Mouse (Mus musculus) heart, adult 8-10 months (tissue): ENCODE data around the gene Ap2b1. TPM values are rescaled to one million over a fixed set of nuclear protein-coding genes. Genes with fewer than 3 reads are reported as not detected.
A peak's percentile ranks its signal among the peaks of the same experiment; 100 is the strongest.
"Not testable (repeated sequence)": the region's sequence is repeated elsewhere in the genome, so short reads cannot be mapped to it uniquely, and the experiment has no call there.

Experiments used
- DNase-seq: peaks from one replicate; pipeline ENCODE4 v3.0.0; 2022; ENCODE audit warnings: low spot score
- total RNA-seq, 4 experiments: library from RNA; stranded (reverse); gene quantifications; 2 replicates each; pipeline ENCODE4 v1.2.4; 2022

Gene Ap2b1
- total RNA-seq, 4 experiments from 2014 or later: 34.1 to 46.5 (median 36.9) TPM

DNA sequence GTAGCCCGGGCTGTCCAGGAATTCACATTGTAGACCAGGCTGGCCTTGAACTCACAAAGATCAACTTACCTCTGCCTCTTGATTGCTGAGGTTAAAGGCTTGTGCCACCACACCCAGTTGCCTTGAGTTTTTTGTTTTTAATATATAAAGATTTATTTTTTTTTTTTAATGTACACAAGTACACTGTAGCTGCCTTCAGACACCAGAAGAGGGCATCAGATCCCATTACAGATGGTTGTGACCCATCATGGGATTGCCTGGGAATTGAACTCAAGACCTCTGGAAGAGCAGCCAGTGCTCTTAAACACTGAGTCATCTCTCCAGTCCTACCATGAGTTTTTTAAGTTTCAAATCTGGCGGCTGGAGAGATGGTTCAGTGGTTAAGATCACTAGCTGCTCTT lies 2.6 kb downstream of the Ap2b1 start:
- DNase-seq: no peak

DNA sequence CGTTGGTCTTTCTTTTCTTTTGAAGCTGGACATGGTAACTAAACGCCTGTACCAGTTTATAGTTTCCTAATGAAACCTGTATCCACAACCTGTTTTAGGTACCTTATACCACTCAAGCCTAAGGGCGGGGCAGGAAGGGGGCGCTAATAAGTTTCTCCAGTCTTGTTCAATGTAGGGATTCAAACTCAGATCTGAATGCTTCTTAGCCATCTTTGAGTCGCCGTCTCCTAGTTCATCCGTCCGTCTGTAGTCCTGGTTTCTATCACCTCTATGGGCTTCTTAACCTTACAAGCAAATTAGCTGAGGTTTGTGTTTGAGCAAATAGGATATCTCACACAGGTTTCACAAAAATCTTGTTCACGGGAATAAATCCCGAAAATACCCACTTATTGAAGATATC lies 3.3 kb downstream of the Ap2b1 start:
- no peak for DNase-seq

DNA sequence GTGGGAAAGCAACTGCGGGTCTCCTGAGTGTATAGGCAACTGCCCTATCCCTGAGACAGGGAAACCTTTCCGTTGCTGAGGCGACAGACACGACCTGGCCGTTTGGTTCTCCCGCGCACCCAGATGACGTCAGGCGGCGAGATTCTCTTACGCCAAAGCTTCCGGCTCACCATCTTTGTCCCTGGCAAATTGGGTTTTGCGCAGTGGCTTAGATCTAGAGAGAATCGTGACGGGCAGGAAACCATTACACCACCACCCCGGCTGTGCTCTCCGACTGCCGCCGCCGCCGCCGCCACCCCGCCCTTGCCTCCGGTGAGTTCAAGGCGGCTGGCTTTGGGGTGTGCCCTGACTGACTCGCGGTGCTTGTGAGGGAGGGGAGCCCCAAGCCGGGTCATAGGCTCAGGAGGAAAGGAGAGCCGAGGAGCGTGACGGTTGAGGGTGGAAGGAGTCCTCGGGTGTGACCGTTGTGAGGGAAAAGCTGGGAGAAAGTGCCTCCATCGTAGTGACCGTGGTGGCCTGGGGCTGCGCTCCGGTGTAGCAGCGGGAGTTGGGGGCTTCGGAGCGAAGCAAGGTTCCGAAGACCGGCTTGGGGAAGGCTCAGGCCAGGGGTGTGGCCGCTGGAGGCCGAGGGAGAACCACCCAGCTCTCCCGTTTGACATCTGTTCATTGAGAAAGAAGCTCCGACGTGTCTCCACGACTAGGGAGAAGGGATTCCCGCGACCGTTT lies 3.9 kb downstream of the Ap2b1 start, which contains the start of gene Pex12:
Gene Pex12 (minus strand): TSS at position 61 of the 726 bp plus-strand sequence.
- DNase-seq: peak; percentile 93

DNA sequence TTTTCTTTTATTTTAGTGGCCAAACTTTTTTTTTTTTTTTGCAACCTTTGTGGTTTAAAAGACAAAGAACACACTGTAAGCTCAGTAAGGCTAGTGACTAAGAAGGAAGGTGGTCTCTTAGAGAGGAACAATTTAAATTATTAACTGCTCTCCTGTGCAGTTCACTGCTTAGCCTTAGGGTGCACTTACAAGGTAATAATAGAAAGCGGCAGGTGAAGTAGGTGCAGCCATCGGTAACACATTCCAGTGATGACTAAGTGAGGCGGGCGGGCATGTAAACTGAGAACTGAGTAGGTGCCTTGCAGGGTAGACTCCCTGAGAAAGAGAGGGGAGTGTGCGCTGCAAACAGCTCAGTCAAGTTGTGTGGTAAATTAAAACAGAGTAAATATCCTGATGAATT lies 4.9 kb downstream of the Ap2b1 start:
- DNase-seq: no peak

DNA sequence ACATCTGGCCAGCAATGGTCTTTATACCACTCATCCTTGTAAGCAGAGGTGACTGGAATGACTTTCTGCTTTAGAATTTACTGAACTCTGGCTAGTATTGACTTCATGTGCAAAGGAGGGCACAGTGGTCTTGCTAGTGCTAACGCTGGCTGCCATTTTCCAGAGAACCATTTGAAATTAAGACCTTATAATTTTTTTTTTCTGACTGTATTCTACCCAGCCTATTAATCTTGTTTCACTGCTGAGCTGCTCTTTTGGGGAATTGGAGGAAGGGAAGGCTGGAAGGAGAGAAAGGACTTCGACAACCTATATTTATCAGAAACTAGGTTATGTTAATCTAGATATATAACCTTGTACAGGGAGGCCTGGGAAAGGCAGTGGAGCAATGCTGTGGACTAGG lies 5.7 kb downstream of the Ap2b1 start:
- DNase-seq: no peak

DNA sequence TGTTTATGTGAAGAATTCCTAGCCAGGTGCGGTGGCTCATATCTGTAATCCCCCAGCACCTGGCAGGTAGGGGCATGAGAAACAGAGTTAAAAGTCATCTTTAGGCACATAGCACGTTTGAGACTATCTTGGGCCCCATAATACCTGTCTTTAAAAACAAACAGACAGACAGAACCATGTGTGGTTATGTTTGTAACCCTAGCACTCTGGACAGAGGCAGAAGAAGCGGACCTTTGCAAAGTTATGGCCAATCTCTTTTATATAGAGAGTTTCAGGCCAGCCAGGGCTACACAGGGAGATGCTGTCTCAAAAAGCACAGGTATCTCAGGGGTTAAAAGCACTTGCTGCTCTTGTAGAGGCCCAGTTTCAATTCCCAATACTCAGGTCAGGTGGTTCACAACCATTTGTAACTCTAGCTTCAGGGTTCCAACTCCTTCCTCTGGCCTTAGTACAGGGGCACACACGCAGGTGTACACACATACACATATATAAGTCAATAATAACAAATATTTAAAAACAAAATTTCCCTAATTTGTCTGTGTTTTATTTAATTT lies 8.0 kb downstream of the Ap2b1 start:
- no peak for DNase-seq

DNA sequence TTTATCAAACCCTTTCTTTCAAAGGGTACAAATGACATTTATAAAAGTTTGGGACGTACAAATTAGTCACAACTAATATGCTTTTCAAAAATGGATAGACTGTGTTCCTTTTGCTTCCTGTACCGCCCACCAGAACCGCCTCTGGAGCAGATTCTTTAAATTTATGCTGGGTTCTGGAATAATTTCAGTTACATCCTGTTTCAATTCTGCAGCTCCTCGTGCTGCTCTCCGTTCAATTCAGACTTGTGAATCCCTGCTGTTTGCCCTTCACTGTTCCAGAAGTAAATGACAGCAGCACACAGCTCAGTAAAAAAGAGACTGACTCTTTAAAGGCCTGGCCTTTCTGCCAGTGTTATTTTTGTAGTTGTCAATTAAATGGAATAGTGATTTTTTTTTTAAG lies 13.6 kb downstream of the Ap2b1 start:
- no peak for DNase-seq

DNA sequence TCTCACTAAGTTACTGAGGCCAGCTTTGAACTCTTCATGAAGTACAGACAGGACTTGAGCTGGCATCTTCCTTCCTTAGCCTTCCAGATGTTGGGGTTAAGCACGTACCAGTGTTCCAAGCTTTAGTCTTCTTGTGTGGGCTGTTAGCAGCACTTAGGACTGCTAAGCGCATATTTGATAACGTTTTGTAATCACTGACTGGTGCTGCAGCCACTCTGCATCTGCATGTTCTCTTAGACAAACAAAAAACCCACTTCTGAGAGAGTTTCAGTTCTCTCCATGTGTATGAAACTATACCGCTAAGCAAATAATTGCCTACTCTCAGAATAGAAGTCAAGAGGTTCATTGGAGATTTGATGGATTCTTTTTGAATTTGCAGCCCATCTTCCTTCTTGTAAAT lies 20.2 kb downstream of the Ap2b1 start:
- DNase-seq: no peak

DNA sequence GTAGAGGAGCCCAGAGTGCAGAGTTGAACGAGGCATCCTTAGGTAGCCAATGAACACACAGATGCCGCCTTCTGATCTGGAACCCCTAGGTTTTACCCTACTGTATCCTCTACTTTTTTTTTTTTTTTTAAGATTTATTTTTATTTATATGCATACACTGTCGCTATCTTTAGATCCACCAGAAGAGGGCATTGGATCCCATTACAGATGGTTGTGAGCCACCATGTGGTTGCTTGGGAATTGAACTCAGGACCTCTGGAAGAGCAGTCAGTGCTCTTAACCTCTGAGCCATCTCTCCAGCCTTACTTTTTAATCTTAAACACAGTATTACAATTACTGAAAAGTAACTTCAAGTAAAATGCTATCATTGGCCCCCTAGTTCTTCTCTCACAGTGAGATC lies 27.9 kb downstream of the Ap2b1 start:
- DNase-seq: not testable (repeated sequence)

DNA sequence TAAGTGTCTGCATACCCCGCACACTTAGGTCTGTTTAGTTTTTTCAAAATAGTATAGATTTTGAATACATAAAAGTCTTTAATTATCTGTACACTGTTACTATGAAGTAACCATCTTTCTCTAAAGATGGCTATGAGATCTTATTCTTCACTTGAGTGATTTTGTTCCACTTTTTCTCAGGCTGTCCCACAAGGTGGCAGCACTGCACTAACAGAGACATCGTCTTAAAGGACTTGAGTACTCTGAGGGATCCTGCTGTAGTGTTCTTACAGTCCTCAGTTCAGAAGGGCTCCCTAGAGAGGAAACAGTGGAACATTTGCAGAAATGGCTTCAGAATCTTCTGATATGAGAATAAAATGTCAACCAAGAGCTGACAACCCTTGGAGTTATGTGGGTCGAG lies 28.6 kb downstream of the Ap2b1 start:
- peak; percentile 23 for DNase-seq

DNA sequence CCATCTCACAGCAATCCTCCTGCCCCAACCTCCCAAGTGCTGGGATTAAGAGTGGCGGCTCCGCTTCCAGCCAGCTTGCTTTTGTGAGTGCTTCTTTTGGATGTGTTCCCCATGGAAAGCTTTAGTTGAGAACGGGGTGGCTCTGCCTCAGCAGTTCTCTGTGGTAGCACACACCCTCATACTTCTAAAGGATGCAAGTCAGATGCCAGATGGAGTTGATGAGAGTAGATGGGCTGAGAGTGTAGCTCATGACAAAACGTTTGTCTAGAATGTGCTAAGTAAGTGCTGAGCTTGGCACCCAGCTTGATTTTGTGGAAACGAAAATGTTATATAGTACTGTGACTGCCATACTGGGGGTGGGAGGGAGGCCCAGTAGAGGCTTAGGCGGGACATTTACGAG lies 37.0 kb downstream of the Ap2b1 start:
- DNase-seq: no peak

DNA sequence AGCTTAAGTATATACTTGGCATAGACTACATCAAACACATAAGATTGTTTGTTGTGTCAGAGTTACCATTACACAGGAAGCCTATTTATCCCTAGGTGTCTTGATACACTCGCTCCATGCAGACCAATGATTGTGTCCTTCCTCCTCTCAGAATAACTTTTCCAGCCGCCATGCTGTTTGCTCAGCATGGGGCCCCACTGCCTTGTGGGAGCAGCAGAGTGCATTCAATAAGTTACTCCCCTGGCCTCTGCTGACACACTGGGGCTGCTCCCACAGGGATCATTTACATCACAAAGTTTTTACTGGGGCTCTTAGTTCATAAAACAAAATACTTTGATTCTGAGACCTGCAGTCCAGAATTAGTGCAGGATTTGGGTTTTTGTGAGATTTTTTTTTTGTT lies 40.9 kb downstream of the Ap2b1 start:
- no peak for DNase-seq

DNA sequence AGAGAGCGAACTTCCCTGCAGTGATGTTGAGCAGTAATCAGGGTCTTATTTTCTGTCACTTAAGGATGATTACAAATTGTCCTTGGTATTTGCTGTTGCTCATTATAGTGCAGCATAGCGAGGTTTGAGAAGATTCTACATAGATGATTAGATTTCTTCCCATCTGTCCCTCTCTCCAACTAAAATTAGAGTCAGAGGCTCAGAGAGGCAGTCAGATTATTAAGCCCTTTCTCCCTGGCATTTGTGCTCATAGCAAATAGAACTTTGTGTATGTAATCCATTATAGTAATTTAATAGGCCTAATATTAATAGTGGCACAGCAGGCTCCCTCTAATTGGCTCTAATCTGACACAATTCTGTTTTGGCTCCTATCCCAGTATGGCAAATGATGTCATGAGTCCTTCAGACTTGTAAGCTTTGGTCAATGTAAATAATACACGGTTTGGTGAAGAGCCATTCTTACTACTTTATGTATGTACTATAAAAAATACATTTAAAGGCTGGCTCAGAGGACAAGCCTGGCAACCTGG lies 43.0 kb downstream of the Ap2b1 start:
- no peak for DNase-seq

DNA sequence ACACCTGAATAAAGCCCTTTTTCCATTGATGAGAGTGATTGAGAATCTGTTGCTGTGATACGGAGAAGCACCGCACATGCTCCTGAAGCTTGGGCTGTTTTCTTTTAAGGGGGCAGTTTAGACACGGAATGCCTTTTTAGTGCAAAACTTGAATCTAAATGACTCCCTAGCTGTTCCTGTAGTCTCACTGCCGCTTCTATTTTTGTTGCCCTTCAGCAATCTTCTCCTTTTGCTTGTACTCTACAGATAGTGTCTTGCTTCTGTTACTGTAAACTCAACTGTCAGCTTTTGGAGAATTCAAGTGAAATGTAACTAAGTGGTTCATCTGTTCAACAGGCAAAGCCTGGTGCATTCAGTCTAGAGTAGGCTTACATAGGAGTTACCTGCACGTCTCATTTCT lies 56.6 kb downstream of the Ap2b1 start:
- DNase-seq: no peak

DNA sequence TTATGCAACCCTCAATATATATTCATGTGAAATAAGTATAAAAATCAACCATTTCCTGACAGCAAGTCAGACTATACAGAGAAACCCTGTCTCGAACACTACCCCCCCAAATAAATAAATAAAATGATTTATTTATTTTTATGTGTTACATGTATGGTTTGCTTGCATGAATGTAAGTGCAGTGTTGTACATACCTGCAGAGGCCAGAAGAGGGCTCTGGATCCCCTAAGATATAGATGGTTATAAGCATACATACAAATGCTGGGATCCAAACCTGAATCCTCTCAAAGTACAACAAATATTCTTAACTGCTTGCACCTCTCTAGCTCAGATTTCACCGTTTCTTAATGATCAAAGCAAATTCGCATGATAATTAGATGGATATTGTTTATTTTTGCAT lies 58.6 kb downstream of the Ap2b1 start:
- peak; percentile 12 for DNase-seq

DNA sequence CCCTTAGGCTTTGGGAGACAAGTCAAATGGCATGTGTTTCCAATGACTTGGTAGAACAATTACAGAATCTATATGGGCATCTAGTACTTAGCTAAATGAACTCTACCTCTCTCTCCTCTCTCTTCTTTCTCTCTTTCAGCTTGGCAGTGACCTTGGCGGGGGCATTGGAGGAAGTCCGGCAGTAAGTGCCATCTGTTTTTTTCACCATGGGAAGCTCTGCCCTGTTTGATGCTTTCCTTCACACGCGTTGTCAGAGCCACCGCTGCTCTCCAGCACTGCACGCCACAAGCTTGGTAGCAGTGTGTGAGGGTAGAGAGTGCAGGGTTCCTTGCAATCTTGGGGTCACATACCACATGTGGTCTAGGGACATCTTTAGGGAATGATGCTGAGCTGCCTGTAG lies 65.8 kb downstream of the Ap2b1 start:
- no peak for DNase-seq

DNA sequence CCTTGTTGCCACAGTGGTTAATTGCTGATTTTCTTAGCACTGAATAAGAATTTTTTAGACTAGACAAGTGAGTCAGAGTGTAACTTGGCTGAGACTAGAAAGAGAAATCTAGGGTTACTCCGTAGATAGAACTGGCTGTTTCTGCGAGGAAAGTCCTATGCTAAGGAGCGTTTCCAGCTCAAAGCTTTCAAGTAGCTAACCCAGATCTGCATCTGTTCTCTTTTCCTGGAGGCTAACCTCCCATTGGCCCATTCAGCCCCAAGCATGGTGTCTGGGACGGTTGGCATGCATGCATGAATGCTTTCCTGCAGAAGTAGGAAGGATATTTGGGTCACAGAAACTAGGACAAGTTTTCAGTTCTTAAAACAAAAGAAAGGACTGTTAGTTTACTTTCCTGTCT lies 72.4 kb downstream of the Ap2b1 start:
- DNase-seq: no peak

DNA sequence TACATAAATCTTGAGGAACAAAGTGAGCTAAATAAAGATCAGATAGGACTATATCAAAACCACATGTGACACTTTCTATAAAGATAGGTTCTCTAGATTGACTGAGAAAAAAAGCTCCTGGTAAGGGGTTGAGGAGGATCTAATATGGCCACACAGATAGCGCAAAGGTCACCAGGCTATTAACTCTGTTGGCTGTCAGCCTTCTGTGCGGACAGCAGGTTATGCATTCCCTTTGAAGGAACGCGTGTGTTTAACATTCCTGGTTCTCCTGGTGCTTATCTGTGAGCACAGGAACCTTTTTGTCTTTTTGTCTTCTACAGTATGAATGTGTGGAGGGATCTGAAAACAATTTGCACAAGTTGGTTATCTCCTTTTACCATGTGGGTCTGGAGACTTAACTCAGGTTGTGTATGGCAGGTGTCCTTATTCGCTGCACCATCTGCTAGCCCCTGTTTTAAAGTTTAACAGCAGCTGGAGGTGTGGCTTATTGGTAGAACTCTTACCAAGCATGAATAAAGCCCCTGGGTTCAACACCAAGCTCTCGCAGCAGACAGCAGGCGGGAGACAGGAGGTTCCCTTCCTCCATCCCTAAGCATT lies 81.0 kb downstream of the Ap2b1 start:
- DNase-seq: no peak

DNA sequence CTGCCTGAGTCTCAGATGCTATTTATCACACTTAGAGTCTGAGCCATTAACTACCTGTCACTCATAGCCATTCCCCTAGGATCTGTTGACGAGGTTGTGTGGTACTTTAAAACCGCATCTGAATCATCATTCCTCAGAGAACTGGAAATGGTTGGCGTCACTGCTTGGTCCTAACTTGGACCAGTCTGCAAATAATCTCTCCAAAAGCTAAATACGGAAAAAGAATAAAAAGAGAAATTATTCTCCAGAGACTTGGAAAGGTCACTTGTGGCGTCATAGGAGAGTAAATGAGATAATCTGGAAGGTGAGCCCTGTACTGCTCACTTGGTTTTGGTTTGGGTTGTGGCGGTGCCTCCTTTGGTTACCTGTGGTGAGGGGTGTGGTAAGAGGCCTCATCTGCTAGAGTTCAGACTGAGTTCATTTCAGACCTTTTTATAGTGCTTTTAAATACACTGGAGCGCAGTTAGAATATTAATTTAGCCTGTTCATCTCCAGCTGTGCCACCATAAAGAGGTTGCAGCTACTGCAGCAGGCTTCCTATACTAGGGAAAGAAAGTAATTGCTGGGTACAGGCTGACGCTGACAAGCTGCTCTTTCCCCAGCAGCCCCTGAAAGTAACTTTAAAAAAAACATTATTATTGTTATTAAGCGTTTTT lies 84.2 kb downstream of the Ap2b1 start:
- no peak for DNase-seq

DNA sequence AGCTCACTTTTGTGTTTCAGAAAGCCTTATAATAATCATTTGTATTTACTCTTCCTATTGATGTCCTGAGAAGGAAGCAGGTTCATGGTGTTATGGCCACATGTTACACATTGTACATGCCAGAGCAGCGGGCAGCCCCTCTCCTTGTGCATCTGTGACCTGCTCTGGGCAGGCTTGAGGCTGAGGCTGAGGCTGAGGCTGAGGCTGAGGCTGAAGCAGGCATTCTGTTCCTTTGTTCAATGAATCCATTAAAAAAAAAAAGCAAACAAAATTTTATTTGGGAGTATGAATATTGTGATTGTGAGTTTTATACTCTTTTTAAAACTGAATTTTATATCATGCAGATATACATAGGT lies 84.7 kb downstream of the Ap2b1 start:
- DNase-seq: no peak

DNA sequence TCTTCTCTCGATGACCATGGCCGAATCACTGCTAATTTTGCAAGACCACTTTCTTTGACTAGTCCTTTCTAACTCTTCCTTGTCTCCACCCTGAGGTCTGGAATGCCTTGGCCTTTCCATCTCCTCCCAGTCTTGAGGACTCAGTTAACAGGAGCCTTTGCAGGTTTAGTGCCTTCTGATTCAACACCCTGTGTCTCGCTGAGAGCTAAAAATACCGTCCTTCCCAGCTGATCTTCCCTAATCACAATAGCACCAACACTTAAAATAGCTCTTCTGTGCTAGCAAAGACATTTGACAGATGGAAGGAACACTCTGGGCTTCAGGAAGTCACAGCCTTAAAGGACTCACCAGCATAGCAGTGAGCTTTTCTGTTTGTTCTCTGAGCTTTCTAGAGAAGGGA lies 94.2 kb downstream of the Ap2b1 start:
- peak; percentile 53 for DNase-seq

DNA sequence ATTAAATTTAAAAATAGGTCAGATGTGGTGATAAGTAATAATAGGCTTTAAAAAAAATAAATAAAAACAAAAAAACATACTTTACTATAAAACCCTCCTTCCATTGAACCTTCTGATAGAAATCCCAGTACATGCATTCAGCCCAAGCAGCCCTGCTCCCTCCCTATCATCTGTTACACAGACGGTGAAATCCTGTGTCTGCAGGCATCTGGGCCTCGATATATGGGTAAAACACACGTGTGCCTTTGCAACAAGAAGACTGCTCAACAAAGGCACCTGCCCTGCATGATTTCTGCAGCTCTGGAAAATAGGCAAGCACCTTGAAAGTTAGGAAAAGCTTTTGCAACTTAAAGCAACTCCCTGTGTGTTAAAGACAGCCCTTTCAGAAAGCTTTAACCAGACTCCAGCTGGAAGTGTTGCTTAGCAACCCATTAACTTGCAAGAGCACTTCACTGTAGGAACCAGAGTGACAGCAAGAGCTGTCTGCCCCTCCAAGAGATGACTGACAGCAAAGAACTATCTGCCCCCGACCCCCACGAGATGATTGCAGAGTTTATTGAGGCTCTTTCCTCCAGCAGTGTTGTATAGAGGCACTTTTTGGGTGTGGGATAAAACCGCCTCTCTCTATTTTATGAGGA lies 96.1 kb downstream of the Ap2b1 start:
- DNase-seq: no peak
